Mouse (Mus musculus): ENCODE results near the gene Txn1. TPM values are rescaled to one million over a fixed set of nuclear protein-coding genes. Genes with fewer than 3 reads are reported as not detected.
A peak's percentile ranks its signal among the peaks of the same experiment; 100 is the strongest.

The Txn1 gene
- polyA plus RNA-seq, 2 experiments from 2014 or later = 170 to 200 TPM

GRCm38 (mm10) chr4:57940631-57941030 is 15.6 kb downstream of the Txn1 start:
- ATAC-seq = no peak

- ATAC-seq = no peak
These were observed 18.9 kb downstream of the Txn1 start for GRCm38 (mm10) chr4:57937292-57937691.

DNA sequence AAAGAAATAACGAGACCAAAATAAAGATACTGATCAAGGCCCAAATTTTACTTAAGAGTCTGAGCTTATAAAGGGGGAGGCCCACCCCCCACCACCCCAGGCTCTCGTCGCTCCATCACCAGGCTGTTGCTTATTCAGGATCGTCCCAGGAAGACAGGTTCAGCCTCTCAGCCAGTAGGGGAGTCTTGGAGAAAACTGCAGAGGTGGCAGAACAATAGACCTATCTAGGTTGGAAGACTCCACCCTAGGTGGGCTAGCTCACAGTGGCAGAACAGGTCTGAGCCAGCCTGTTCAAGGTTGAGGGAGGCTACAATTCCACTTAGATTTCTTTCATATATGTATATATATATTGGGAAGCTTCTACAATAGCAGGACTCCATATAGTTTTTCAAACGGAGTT is 22.0 kb downstream of the Txn1 start:
- ATAC-seq = no peak

GRCm38 (mm10) chr4:57930559-57931170 is 25.5 kb downstream of the Txn1 start:
- no peak for ATAC-seq

DNA sequence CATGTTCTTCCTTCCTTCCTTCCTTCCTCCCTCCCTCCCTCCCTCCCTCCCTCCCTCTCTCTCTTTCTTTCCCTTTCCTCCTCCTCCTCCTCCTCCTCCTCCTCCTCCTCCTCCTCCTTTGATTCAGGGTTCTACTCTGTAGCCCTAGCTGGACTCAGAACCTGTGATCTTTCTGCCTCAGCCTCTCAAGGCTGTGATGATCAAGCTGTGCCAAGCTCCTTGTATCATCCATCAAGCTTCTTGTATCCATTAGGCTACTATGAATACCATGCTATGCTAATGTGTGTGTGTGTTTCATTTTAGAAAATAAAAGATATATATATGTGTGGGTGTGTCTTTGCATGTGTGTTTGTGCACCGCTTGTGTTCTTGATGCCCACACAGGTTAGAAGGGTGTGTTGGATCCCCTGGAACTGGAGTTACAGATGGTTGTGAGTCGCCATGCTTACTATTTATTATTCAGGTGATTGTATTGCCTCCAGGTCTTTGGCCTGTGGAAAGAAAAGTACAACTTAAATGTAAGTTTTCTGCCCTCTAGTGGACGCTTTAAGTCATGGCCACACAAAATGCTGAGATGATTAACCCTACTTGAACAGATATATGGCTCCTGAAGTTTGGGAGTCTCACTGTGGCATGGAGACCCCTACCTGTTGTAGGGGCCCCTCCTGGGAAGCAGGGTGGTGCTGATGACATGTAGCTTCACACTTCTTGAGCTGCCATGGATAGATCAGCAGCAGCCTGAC is 28.6 kb downstream of the Txn1 start:
- peak; percentile 89 for ATAC-seq

DNA sequence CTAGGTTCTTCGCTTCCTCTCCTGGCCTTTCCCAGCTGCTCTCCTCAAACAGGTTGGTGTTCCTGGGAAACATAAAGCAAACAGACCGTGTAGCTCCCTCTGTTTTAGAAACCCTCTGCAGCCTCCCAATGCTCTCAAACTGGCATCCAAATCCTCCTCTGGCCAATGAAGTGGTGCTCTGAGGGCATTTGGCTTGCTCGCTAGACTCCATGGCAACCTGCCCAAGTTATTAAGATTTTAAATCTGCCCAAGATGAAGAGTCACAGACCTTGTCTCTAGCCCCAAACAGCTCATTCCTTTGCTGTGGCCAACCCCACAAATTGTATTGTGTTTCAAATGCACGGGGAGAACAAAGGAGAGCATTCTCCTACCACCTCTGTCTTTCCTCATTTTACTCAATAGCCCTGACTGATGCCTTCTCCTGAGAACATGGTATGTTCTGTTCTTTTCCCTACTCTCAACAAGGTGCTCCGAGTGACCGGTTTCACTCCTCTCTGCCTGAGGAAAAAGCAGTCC is 31.6 kb downstream of the Txn1 start:
- no peak for ATAC-seq

- no peak for ATAC-seq
These were observed 34.0 kb downstream of the Txn1 start for GRCm38 (mm10) chr4:57922171-57922570.

- no peak for ATAC-seq
These were observed 35.7 kb downstream of the Txn1 start for GRCm38 (mm10) chr4:57920522-57920921.

GRCm38 (mm10) chr4:57919494-57920423 is 36.5 kb downstream of the Txn1 start:
- no peak for ATAC-seq

DNA sequence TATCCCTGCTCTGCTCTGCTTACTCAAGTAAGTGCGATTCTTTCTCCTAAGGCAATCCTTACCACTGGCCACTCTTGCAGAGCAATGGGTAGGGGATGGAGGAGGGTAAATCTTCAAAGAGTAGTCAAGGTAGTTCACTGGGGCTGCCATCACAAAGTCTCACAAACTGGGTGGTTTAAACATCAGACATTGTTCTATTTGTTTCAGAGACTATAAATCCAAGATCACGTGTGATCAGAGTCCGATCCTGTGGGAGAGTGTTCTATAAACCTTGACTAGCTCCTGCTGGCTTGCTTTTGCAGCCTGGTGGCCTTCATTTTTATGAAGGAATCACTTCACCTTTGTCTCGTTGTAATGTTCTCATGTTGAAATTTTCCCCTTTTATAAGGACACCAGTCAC is 39.5 kb downstream of the Txn1 start:
- no peak for ATAC-seq

- peak; percentile 44 for ATAC-seq
These were observed 40.0 kb downstream of the Txn1 start, which contains the start of gene D630039A03Rik for GRCm38 (mm10) chr4:57916201-57916661. TSS of gene D630039A03Rik (minus strand) at chr4:57916297.

DNA sequence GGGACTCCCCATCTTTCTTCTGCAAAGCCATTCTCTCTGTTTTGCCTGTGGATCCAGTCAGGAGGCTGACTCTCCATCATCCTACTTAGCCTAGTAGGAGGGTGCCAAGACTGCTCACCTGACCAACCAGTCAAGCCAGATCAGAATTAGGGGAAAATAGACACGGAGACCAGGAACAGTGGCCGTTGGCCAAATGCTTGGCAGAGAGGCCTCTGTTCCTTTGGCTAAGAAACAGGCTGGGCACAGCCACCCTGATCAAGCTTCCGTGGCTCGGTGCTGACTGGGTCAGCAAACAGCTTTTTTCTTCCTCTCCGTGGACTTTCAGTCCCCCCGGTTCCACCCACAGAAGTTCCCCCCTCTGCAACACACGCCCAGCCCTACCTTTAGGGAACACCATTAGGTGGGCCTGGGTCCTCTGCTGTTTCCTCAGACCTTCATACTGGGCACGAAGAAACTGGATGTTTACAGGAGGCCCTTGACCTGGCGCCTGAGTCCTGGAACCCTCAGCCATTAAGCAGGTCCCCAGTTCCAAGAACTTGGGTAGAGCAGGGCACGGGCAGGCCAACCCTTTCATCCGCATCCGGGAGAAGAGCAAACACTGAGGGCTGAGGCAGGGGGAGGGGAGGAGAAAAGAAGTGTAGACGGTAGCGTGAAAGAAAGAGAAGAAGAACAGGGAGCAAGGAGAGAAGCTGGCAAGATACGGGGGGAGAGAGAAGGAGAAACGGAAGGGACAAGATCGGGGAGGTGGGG is 40.8 kb downstream of the Txn1 start:
- peak; percentile 74 for ATAC-seq

- no peak for ATAC-seq
These were observed 41.7 kb downstream of the Txn1 start for GRCm38 (mm10) chr4:57914193-57915190.

GRCm38 (mm10) chr4:57913021-57913420 is 43.2 kb downstream of the Txn1 start:
- ATAC-seq = no peak

GRCm38 (mm10) chr4:57908860-57909259 is 47.4 kb downstream of the Txn1 start:
- ATAC-seq = no peak

DNA sequence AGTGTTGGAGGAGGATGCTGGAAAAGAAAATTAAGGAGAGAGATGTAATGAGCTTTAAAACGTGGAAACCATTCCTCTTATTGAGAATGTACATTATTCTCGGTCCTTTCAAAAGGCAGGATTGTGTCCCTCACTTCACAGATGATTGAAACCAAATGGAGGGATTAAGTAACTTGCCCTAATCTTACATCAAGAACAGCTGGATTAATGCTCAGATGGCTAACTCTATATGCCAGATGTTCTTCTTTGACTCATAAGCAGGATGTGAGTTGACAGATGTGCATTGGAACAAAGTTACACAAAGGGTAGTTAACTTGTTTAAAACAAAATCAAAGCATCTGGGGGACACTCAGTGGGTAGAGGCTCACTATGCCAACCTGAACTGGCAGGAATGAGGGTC is 49.5 kb downstream of the Txn1 start:
- no peak for ATAC-seq

DNA sequence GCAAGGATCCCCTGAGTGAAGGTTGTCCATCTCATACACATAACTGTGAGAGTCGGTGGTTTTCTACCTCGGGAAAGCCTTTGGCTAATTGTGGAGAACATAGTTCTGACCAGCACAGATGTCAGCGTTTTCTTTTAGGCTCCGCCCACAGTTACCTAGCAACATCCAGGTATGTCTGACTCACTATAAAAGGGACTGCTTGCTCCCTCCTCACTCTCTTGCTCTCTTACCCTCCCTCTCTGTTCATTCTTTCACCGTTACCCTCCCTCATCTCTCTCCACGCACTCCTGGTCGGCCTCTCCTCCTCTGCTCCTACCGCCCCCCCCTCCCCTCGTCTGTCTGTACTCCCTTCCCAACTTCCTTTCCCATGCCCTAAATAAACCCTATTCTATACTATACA is 51.6 kb downstream of the Txn1 start:
- ATAC-seq = peak; percentile 53

DNA sequence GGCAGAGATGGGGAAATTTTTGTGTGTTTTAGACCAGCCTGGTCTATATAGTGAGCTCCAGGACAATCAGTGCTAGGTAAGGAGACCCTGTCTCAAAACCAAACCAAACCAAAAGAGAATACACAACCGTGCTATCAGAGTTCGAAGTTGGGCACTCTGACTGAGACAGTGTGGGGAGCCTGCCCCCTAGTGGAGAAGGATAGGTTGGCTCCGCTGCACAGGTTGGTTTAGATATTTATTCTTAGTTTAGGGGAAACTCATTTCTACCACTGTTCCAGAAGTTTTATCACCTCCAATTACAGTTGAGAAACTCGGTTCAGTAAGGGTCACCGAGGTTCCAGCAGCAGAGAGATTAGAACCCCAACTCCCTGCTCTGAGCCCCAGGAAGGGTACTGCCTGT is 52.0 kb downstream of the Txn1 start:
- ATAC-seq = peak; percentile 67

DNA sequence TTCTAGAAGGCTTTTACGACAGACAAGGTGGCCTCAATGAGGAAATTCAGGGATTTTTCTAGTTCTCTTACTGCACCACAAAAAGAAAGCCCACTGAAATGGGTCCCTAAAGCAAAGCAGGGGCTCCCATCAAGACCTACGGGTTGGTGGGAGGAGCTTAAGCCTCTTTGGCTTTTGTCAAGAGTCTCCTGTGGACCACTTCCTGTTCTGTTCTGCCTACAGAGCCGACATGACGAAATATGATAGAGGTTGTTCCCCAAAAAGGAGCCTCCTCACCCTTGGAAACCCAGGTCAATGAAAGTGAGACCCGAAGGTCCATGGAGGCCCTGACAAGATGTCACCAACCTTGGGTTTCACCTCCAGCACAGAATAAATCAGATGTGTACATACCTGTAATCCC is 53.6 kb downstream of the Txn1 start:
- ATAC-seq = no peak

DNA sequence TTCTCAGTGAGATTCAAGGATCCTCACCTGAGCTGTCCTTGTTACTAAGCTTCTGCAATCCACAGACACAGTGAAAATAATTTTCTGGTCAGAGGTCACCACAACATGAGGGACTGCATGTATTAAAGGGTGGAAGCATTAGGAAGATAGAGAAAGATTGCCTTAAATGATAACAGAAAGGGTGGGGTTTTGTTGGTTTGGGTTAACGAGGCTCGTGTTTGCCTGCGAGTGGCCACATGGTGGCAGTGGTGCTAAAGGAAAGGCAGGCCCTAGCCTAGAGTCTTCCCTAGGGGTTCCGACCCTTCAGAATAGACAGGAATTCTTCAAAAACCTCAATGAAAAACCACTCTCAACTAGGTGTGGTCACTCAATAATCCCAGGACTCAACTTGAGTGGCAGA is 55.0 kb downstream of the Txn1 start:
- peak; percentile 62 for ATAC-seq

DNA sequence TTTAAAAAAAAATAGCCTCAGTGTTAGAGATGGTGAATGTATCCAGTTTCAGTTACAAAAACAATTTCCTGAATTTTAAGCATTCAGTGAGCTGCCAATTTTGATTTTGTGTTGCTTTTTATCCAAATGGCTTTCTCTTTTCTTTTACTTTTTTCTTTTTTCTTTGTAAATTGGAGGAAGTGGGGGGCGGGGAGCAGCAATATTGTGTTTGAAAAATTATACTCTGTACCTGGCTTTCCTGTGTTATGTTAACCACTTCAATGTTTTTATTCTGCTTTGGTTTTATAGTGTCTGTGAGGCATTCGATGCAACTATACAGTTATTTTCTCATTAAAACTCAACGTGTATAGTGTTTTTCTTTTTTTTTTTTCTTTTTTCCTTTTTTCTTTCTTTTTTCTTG is 59.6 kb downstream of the Txn1 start:
- peak; percentile 41 for ATAC-seq

Measured in activated CD4-positive, CD25-positive, alpha-beta regulatory T cell, adult 4 months (primary cell).